8 mouse cellular contexts compared by ENCODE assay signal in the genomic region with DNA sequence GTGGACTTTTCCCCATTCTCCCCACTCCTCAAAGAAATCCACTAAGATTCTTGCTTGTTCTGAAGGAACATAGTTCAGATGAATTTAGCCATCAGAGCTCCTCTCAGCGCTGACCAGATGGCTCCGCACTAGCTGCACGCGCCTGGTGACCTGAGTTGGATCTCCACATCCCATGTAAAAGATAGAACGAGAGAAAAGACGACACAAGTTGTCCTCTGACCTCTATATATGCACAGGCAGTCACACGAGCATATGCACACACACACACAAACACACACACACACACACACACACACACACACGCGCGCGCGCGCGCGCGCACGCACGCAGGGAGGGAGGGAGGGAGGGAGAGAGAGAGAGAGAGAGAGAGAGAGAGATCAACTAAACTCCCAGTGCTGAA.
DNase-seq lines count a peak whose midpoint lies in the region; ATAC-seq and TF ChIP-seq lines count a peak whose summit lies in the region.

No protein-coding gene starts in this region.

- no peak for TF ChIP-seq POLR2A in cerebellum, adult 2 months (IDR thresholded peaks at IDR 0.05; ENCODE audit: borderline replicate concordance, insufficient read depth, low read length)
- no peak for TF ChIP-seq POLR2A in myocyte (IDR thresholded peaks at IDR 0.05; ENCODE audit: insufficient read length, low read depth)

- no peak for TF ChIP-seq CTCF in cerebellum, adult 2 months (IDR thresholded peaks at IDR 0.05; ENCODE audit: borderline replicate concordance, insufficient read depth, low read depth, low read length)

- H3K4me3 ChIP-seq in cerebellum, adult 2 months (replicated peaks; ENCODE audit: insufficient read depth, low read depth, low read length) = peak overlapping the region; percentile 95
- H3K4me3 ChIP-seq in kidney, embryonic 16.5 days (ENCODE audit: low read length) = peak overlapping the region; percentile 52
- H3K4me3 ChIP-seq in myocyte = peak overlapping the region; percentile 25

- no peaks in the 10 kb centered on the region for H3K36me3 ChIP-seq in kidney, embryonic 16.5 days (ENCODE audit: insufficient read depth, low read length)
- no peaks in the 10 kb centered on the region for H3K36me3 ChIP-seq in myocyte (ENCODE audit: control insufficient read depth, insufficient read depth)

- peak; percentile 17 for DNase-seq in left cerebral cortex, postnatal 4 days
- no peak for DNase-seq in left cerebral cortex, adult 18-20 months (ENCODE audit: low spot score in 2 of 2)
- DNase-seq in cerebellum, adult 2 months = peak; percentile 66 to 72
- peak; percentile 7 for DNase-seq in heart, adult 8-10 months (ENCODE audit: low spot score)
- no peak for DNase-seq in retina, postnatal 1 day

- H3K9ac ChIP-seq in kidney, embryonic 16.5 days (replicated peaks; ENCODE audit: low read length) = peak overlapping the region; percentile 61

- whole genome bisulfite sequencing in cerebellum, adult 2 months = 3% methylated on average over 9 of the region's 18 CpGs
- WGBS in kidney, embryonic 16.5 days = 0% methylated on average over 17 of the region's 18 CpGs

- no peaks in the 10 kb centered on the region for H3K27me3 ChIP-seq in cerebellum, adult 2 months (ENCODE audit: control insufficient read depth, insufficient read depth, low read length)
- H3K27me3 ChIP-seq in kidney, embryonic 16.5 days (ENCODE audit: insufficient read depth, low read length) = no peaks in the 10 kb centered on the region
- no peaks in the 10 kb centered on the region for H3K27me3 ChIP-seq in myocyte (ENCODE audit: control insufficient read depth, insufficient read depth, insufficient read length)

- H3ac ChIP-seq in myocyte (ENCODE audit: control insufficient read depth, insufficient read length) = no peak overlapping the region

- H3K79me2 ChIP-seq in myocyte (ENCODE audit: control insufficient read depth, insufficient read depth) = no peaks in the 10 kb centered on the region

- no peaks in the 10 kb centered on the region for H3K4me1 ChIP-seq in cerebellum, adult 2 months (ENCODE audit: control insufficient read depth, insufficient read depth, low read length)
- peaks cover 3% of the 10 kb centered on the region; the same call in 1 of the 2 replicates for H3K4me1 ChIP-seq in kidney, embryonic 16.5 days (ENCODE audit: insufficient read depth, low read length)

- H3K4me2 ChIP-seq in kidney, embryonic 16.5 days (replicated peaks; ENCODE audit: low read depth, low read length) = peak overlapping the region; percentile 69
- H3K4me2 ChIP-seq in myocyte (ENCODE audit: low read depth) = peak overlapping the region; percentile 74

- intact Hi-C loops in left cerebral cortex, postnatal 4 days (cut with DNase I) = no loop called here

- peak overlapping the region; percentile 82 for H3K27ac ChIP-seq in cerebellum, adult 2 months (ENCODE audit: insufficient read depth, low read length)
- H3K27ac ChIP-seq in kidney, embryonic 16.5 days (ENCODE audit: low read length) = peak overlapping the region; percentile 82

- ATAC-seq in kidney, embryonic 16.5 days (ENCODE audit: low FRiP score, low TSS enrichment) = peak; percentile 72
- ATAC-seq in CD4-positive, CD25-positive, alpha-beta regulatory T cell, adult 4 months = no peak

- no peaks in the 10 kb centered on the region for H3K9me3 ChIP-seq in kidney, embryonic 16.5 days (ENCODE audit: low read length)

TF ChIP-seq in myocyte, 11 proteins besides CTCF, POLR2A, EP300 and RAD21:
- TF ChIP-seq MYOG (IDR thresholded peaks at IDR 0.05; ENCODE audit: control insufficient read depth in 1 of 3, insufficient read depth in 1 of 3, insufficient read length in 2 of 3, low read depth in 2 of 3) = no peak
- TF ChIP-seq POLR2AphosphoS2 (IDR thresholded peaks at IDR 0.05; ENCODE audit: insufficient read length, low read depth) = no peak
- no peak for TF ChIP-seq E2F4 (IDR thresholded peaks at IDR 0.05; ENCODE audit: insufficient read depth)
- TF ChIP-seq CEBPB (IDR thresholded peaks at IDR 0.05; ENCODE audit: insufficient read depth, poor library complexity, severe bottlenecking) = no peak
- no peak for TF ChIP-seq TCF12 (IDR thresholded peaks at IDR 0.05; ENCODE audit: insufficient read depth, poor library complexity, severe bottlenecking)
- TF ChIP-seq USF1 (IDR thresholded peaks at IDR 0.05; ENCODE audit: low read depth) = no peak
- TF ChIP-seq SRF (IDR thresholded peaks at IDR 0.05; ENCODE audit: control insufficient read depth, insufficient read length, low read depth) = no peak

Comparison
In these comparisons a context has a peak if more than half of its experiments do, and no peak if none do; other contexts are left out.
1. DNase-seq: peak in left cerebral cortex, postnatal 4 days (single experiment), cerebellum, adult 2 months (2 of 2) and heart, adult 8-10 months (single experiment); none in left cerebral cortex, adult 18-20 months (0 of 2) and retina, postnatal 1 day (single experiment).
2. H3K4me3 ChIP-seq: peak in every context shown above with its lines; median percentile 95 in cerebellum, adult 2 months; 52 in kidney, embryonic 16.5 days; 25 in myocyte.